Mouse (Mus musculus): Measurements from ENCODE around the gene Arhgef11. TPM values are rescaled to one million over a fixed set of nuclear protein-coding genes. Genes with fewer than 3 reads are reported as not detected.

The Arhgef11 gene
- total RNA-seq, 2 experiments from 2014 or later = 32.7 to 34.9 TPM

GRCm38 (mm10) chr3:87761408-87762375, 144.3 kb downstream of the Arhgef11 start:
- no peak for DNase-seq

GRCm38 (mm10) chr3:87763202-87763601, 145.8 kb downstream of the Arhgef11 start:
- DNase-seq = no peak

DNA sequence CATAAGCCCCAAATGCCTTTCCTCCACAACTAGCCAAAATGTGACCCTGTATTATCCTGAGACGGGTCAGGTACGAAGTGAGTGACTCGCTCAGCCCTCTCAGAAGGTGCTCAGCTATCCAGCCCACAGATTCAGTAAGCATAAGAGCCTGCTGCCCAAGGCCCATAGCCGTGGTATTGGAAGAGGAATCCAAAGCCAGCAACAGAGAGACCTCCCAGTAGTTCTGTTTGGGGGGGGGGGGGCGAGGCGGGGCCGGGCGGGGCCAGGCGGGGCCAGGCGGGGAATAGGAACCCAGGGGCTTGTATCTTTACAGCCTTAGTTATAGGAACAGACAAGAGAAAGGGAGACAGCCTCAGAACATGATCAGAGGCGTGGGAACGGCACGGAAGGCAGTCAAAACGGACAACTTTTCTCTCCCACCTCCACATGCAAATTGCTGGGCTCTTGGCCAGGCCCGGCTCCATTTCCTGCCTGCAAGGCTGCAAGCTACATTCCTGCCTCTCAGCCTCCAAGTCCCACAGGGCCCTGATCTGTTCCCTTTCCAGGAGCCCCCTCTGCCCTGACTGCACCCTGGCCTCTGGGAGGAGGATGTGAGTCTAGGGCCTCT, 146.4 kb downstream of the Arhgef11 start:
- DNase-seq = peak; percentile 80

DNA sequence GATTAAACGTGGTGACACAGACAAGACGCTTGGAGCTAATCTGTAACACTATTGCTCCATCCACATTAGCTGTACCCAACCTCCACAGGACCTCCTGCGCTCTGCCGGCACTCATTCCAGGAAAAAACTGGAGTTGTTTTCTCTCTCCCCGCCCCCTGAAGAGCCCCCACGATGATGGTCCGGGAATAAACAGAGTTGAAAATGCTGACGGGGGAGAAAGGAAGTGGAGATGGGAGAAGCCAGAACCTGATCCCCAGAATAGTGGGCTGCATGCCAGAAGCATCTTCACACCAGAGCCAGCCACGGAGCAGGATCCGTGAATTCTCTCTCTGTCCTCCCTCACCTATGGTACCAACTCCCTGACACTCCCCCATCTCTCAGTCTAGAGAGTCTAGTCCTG, 147.1 kb downstream of the Arhgef11 start:
- no peak for DNase-seq

- DNase-seq = peak; percentile 57
Measured at GRCm38 (mm10) chr3:87765091-87765490, 147.7 kb downstream of the Arhgef11 start.

GRCm38 (mm10) chr3:87765631-87766283, 148.4 kb downstream of the Arhgef11 start:
- no peak for DNase-seq

GRCm38 (mm10) chr3:87766284-87766667, 148.9 kb downstream of the Arhgef11 start:
- DNase-seq = no peak

DNA sequence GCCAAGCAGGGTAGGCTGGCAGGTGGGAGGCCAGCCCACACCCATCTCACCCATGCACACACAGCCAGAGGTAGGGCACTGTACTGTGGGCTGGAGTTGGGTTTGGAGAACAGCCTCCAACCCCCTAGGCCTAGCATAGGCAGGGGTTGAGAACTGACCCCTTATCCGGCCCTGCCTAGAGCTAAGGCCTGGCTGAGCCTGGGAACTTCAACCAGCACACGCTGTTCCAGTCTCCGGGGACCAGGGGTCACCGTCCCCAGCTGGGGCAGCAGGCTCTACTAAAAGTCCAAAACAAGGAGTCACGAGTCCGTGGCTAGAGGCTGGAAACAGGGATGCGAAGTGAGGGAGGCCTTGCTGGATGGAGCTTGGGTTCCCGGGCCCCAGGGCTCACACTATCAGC, 150.4 kb downstream of the Arhgef11 start:
- DNase-seq = no peak

DNA sequence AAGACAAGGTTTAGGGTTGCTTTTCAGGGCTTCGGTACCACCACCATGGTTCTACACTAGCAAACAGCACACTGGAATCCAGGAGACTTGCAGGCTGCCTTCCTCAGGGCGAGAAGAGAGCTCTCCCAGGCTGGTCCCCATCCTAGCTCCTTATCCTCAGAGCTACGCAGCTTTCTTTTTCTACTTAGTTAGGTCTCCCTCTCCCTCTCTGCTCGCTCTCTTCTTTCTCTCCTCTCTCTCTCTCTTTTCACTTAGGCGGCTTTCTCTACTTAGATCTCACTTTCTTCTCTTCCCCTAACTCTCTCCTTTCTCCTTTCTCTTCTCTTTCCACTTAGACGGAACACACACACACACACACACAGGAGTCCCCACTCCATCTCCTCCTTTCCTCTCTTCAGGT, 151.1 kb downstream of the Arhgef11 start:
- no peak for DNase-seq

DNA sequence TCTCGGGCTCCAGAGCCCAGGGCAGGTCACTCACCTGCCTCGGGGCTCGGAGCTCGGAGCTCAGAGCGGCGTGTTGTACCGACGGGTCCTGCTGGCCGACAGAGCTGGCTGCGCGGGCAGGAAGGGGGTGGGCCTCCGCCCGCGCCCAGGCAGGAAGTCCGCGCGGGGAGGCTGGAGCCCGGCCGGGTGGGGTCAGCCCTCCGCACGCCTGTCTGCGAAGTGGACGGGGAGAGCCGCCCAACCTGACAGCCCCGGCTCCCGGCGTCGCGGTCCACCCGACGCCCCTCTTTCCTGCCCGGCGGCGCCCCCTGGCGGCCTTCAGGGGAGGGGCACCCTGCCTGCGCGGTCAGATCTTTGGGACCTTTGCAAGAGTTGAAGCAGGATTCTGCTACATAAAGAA, 151.5 kb downstream of the Arhgef11 start:
- DNase-seq = peak; percentile 91

DNA sequence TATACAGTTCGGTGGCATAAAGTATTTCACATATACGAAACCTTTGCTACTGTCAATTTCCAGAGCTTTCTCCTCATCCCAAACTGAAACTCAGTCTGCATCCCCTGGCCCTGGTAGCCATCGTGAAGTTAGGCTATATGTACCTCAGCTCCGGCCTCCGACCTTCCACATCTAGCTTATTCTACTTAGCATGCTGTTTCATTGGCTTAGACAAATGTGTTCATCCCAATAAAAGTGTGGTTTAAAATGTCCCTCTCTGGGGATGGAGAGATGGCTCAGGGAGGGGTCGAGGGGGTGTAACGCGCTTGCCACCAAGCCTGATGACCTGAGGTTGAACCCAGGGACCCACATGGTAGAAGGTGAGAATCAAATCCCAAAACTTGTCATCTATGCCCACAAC, 152.1 kb downstream of the Arhgef11 start:
- no peak for DNase-seq

DNA sequence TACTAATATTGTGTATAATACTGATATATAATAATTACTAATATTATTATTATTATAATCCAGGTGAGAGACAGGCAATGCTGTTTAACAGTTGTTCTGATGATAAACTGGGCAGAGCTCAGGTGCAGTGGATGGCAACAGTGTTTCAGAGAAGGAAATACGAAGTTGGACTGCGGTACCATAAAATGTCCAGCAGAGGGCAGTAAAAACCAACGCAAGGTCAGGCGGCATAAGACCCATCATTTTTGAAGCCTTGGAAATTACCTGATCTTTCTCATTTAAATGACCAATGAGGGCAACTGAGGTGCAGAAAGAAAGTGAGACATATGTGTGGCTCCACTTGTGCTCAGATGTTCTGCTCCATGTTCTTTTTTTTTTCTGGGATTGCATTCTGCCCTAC, 152.9 kb downstream of the Arhgef11 start:
- DNase-seq = peak; percentile 63

DNA sequence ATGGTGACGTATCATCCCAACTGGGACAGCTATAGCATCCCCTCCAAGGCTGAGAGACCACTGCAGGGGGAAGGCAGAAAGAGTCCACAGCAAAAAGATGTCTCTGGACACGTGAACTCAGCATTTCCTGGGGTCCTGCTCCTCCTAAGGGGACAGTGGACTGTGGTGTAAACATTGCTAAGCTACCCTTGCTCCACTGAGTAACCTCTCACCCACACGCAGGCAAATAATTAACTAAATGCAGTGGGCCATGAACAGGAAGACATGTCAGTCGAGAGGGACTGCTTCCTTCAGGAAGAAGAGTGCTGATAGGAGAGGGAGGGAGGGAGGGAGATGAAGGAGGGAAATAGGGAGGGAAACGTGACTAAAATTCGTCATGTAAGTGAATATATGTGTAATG, 153.7 kb downstream of the Arhgef11 start:
- DNase-seq = no peak

DNA sequence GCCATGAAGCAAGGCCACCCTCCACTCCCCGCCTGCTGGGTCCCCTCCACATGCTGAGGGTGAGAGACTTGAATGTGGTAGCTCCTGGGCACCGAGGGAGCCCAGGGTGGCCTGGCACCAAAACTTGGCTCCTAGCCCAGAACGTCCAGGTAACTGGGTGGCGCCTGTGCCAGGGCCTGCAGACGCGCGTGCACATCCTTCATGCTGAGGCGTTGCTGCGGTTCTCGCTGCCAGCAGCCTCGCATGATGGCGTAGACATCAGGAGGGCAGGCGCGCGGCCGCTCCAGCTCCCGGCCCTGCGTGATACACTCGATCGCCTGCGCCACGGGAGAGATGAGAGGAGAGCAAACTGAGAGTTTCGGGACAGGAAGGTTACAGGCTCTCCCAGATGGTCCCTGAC, 160.9 kb downstream of the Arhgef11 start:
- DNase-seq = no peak

DNA sequence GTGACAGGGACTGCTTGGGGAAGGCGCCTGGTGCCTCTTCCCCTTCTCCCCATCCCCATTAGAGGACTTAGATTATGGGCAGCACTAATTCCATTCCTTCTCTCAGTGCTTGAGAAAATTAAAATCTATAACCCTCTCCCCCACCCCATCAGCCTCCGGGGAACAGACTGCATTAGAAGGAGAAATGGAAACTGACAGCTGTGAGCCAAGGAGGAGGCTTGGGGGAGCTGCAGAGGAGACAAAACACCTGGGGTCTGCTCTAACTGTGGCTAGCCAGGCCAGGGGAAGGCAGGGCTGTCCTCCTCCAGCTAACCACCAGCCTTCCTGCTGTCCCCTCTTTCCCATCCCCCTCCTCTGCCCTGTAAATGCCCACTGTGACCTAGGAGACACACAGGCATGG, 161.7 kb downstream of the Arhgef11 start:
- DNase-seq = no peak

DNA sequence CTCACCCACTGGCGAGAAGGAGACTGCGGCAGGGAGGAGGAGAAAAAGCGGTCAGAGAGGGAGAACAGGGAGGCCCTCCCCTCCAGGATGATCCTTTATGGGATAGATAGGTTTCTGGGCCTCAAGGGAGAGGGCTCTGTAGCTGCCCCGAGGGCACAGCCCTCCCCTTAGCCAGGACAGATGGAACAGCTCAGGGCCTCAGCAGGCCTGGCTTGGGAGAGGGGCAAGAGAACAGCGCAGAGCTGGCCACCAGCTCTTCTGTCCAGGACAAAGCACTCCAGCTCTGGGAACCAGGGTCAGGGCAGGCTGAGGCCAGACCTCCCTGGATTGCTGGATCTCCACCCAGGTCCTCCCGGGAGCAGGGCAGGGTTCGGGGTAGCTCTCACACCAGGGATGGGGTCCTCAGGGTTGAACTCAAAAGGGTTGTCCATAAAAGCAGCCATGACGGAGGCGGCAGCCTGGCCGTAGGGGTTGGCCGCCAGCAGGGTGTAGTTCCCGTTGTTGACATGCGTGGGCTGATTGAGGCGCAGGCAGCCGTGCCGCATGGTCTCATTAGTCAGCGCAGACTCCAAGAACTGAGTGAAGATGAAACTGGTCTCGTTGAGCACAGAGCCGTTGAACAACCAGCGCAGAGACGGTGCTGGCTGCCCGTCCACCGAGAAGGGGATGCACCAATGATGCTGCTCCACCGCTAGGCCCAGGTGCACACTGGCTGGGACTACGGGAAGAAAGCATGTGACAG, 166.1 kb downstream of the Arhgef11 start:
- no peak for DNase-seq

- DNase-seq = no peak
Measured at GRCm38 (mm10) chr3:87785156-87785555, 167.8 kb downstream of the Arhgef11 start.

DNA sequence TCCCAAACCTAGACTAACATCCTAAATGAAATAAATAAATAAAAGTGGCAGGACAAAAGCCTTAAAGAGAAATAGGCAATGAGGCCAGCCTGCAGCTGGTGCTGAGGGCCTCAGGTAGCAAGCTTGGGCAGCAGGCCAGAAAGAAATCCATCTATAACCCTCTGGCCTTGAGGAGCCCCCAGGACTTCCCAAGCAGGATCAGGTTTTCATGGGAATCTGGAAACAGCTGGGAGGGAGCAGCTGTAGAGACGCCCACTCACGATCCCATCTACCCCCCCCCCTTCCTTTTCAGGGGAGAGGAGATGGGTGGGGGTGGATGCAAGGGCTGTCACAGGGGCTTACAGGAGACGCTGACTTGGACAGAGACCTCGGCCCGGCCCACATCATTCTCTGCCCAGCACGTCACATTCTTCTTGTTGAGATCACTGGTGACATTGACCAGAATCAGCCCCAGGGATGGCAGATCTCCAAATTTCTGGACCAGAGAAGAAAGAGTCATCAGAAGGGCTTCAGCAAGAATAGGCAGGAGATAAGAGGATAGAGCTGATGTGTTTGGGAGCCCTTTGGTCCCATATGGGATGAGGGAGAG, 168.4 kb downstream of the Arhgef11 start:
- peak; percentile 43 for DNase-seq

Measured in adrenal gland, postnatal 10 days (tissue).